Mouse (Mus musculus): ENCODE results near the gene Dagla.

Dagla gene

DNA sequence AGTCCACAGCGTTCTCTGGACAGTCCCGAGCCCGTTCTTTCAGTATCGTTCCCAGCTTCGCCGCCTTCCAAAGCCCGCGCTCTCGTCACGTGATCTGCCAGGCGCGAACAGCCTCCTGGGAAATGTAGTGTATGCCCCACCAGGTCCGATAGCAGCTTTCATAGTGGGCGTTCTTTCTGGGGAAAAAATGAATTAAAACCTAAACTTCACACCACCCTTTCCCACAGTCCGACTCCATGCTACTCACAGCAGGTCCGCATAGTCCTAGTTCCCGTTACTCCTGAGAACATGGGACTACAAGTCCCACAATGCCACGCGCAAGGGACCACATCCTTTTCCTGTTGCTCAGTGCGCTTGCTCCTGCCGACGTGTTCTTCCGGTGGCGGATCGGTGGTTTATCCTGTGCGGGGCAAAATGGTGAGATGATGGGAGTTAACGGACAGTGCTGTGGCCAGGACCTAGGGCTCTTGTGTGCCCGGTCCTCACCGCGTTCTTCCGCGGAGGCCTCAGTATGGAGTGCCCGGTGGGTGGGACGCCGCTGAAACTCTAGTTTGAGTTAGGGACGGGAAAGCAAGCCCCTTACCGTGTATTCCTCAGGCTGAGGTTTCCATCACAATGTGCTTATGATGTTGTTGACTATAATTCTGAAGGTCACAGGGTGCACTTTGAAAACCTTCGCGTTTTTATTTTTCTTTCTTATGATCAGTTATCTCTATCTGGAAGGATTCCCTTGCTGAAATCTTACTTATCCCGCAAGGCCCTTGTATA, 100.6 kb downstream of the Dagla start, which contains the start of the genes Tmem258 and Fen1:
Tmem258 (plus strand) TSS at position 167 of the 768 bp plus-strand sequence.
Fen1 (minus strand) TSS at position 322 of the 768 bp plus-strand sequence.
- DNase-seq (ENCODE audit: low read depth, low spot score) = peak; percentile 92

DNA sequence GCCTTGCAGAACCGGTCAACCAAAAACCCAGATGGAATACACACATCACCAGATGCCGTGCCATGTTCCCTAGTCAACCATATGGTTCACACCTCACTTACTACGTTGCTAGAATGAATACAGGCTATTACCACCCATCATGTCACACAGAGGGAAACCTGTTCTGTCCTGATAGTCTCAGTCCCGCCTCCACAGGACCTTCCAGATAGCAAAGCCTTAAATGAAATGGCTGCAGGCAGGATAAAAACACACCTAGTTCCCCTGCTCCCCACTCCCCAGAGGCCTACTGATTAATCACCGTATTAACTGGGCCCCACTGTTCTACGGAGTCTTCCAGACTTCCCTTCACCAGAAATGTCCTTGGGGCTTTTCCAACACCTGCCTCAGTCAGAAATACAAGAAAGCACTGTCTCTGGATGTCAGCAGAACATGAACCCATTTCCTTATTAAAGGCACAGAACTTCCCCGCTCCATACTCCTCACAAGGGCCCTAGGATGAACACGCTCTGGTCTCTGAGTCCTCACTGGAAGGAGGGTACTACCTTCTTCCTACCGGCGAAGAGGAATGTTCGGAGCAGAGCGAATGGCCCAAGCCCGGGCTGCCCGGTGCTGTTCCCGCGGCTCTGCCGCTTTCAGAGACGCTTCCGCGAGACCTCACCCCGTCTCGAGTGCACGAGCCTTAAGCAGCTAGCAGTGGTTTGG, 101.4 kb downstream of the Dagla start:
- peak; percentile 43 for DNase-seq (ENCODE audit: low read depth, low spot score)

DNA sequence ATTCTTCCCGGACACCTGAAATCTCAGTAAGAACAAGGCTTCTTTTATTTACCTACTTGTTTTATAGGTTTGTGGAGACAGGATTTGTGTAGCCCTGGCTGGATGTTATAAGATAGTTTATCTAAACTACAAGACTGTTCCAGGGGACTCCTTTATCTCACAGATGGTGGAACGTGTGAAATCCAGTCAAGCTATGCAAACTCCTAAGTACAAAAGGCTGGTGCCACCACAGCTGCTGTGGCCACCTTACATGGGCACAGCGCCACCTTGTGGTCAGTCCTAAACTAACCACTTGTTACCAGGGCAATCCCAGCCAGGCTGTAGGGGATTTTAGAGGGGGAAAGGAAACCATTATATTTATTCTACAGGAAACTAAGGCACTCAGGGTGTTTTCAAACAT, 106.0 kb downstream of the Dagla start:
- peak; percentile 89 for DNase-seq (ENCODE audit: low read depth, low spot score)

DNA sequence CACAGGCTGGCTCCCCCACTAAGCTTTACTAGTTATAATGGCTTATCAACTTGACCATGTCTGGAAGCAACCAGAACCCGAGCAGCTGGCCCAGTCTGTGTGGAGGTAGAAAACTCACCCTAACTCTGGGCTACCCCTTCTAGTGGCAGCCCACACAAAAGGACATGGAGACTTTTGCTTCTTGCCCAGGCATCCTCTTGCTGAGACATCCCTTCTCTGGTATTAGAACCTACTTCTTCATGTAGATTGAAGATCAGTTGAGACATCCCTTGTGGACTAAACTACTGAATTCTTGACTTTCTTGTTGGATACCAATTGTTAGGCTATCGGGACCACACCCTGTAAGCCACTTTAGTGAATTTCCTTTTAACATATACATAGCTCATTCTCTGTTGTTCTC, 106.4 kb downstream of the Dagla start:
- DNase-seq (ENCODE audit: low read depth, low spot score) = no peak

DNA sequence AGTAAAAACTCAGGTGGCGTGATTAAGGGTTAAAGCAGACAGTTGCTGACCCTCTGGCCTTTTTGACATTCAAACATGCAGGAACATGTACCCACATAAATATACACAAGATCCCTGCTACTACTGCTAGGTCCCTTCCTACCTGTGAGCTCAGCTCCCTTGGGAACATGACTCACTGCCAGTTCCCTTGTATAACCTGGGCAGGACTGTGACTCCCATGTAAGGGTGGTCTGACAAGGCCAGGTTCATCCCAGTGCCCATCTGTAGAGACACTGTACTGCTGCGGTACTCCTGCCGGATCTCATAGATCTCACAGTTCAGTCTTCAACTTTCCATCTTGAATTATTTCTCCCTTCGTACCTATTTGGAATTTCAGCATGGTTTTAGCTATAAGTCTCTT, 107.5 kb downstream of the Dagla start:
- no peak for DNase-seq (ENCODE audit: low read depth, low spot score)
